Mouse (Mus musculus): ENCODE data around the gene Mroh8. TPM values are rescaled to one million over a fixed set of nuclear protein-coding genes. Genes with fewer than 3 reads are reported as not detected.

Gene Mroh8
- total and polyA plus RNA-seq, 3 experiments, result 0.37 to 1.4 (median 0.66) TPM

- Histone ChIP-seq H3K4me3 (ENCODE audit: low read depth, low read length) (no peak overlapping the region), H3K4me1 (ENCODE audit: insufficient read depth, low read depth, low read length) (no peaks in the 10 kb centered on the region), H3K36me3 (replicated peaks) (no peaks in the 10 kb centered on the region), H3K9me3 (replicated peaks) (peaks cover 2% of the 10 kb centered on the region; the same call in 1 of the 2 replicates), H3K27me3 (ENCODE audit: insufficient read depth, low read length) (peaks cover 12% of the 10 kb centered on the region)
- TF ChIP-seq GATA2 (IDR thresholded peaks at IDR 0.05; ENCODE audit: borderline replicate concordance, low read depth, low read length), result no peak
- no peak for TF ChIP-seq TAL1 (conservative IDR thresholded peaks at IDR 0.05; ENCODE audit: low read depth, low read length)
- TF ChIP-seq CTCF (IDR thresholded peaks at IDR 0.05; ENCODE audit: low read depth, low read length), result no peak
- no peak for TF ChIP-seq POLR2AphosphoS5 (IDR thresholded peaks at IDR 0.05; ENCODE audit: insufficient replicate concordance, low read depth, low read length)
- TF ChIP-seq GATA1 (IDR thresholded peaks at IDR 0.05; ENCODE audit: borderline replicate concordance, low read length), result no peak
- no peak for DNase-seq (ENCODE audit: low spot score)
- ATAC-seq (ENCODE audit: extremely low read depth, insufficient number of reproducible peaks, low FRiP score, poor library complexity, severe bottlenecking), result no peak
Measured at GRCm38 (mm10) chr2:157211731-157212130, 67.6 kb downstream of the Mroh8 start.

- TF ChIP-seq GATA2 (IDR thresholded peaks at IDR 0.05; ENCODE audit: borderline replicate concordance, low read depth, low read length), result no peak
- no peak for TF ChIP-seq TAL1 (conservative IDR thresholded peaks at IDR 0.05; ENCODE audit: low read depth, low read length)
- TF ChIP-seq GATA1 (IDR thresholded peaks at IDR 0.05; ENCODE audit: borderline replicate concordance, low read length), result no peak
- no peak for TF ChIP-seq POLR2AphosphoS5 (IDR thresholded peaks at IDR 0.05; ENCODE audit: insufficient replicate concordance, low read depth, low read length)
- TF ChIP-seq CTCF (IDR thresholded peaks at IDR 0.05; ENCODE audit: low read depth, low read length), result no peak
- Histone ChIP-seq H3K4me1 (ENCODE audit: insufficient read depth, low read depth, low read length) (peaks cover 38% of the 10 kb centered on the region), H3K4me3 (ENCODE audit: low read depth, low read length) (peak within 1 kb of the TSS; percentile 77), H3K27me3 (ENCODE audit: insufficient read depth, low read length) (no peaks in the 10 kb centered on the region), H3K9me3 (replicated peaks) (peaks cover 2% of the 10 kb centered on the region; the same call in 1 of the 2 replicates), H3K36me3 (replicated peaks) (peaks cover 21% of the 10 kb centered on the region)
- DNase-seq (ENCODE audit: low spot score) (peak; percentile 76), ATAC-seq (ENCODE audit: extremely low read depth, insufficient number of reproducible peaks, low FRiP score, poor library complexity, severe bottlenecking) (peak; percentile 46; the same call in 1 of the 2 replicates)
Measured at GRCm38 (mm10) chr2:157204366-157205218, 74.8 kb downstream of the Mroh8 start, which contains the start of gene Rbl1. TSS of gene Rbl1 (minus strand) at chr2:157204534.

GRCm38 (mm10) chr2:157203459-157204365 lies 75.6 kb downstream of the Mroh8 start:
- ATAC-seq (ENCODE audit: extremely low read depth, insufficient number of reproducible peaks, low FRiP score, poor library complexity, severe bottlenecking) (peak; percentile 46; the same call in 1 of the 2 replicates), DNase-seq (ENCODE audit: low spot score) (peak; percentile 59)
- H3K27me3 ChIP-seq (ENCODE audit: insufficient read depth, low read length), result no peaks in the 10 kb centered on the region
- TF ChIP-seq GATA2 (IDR thresholded peaks at IDR 0.05; ENCODE audit: borderline replicate concordance, low read depth, low read length) (no peak), CTCF (IDR thresholded peaks at IDR 0.05; ENCODE audit: low read depth, low read length) (no peak), TAL1 (conservative IDR thresholded peaks at IDR 0.05; ENCODE audit: low read depth, low read length) (no peak), GATA1 (IDR thresholded peaks at IDR 0.05; ENCODE audit: borderline replicate concordance, low read length) (no peak), POLR2AphosphoS5 (IDR thresholded peaks at IDR 0.05; ENCODE audit: insufficient replicate concordance, low read depth, low read length) (no peak)
- H3K36me3 ChIP-seq (replicated peaks), result peaks cover 28% of the 10 kb centered on the region
- H3K4me3 ChIP-seq (ENCODE audit: low read depth, low read length), result peak overlapping the region; percentile 77
- H3K4me1 ChIP-seq (ENCODE audit: insufficient read depth, low read depth, low read length), result peaks cover 38% of the 10 kb centered on the region
- peaks cover 2% of the 10 kb centered on the region; the same call in 1 of the 2 replicates for H3K9me3 ChIP-seq (replicated peaks)

GRCm38 (mm10) chr2:157203026-157203425 lies 76.3 kb downstream of the Mroh8 start:
- ATAC-seq (ENCODE audit: extremely low read depth, insufficient number of reproducible peaks, low FRiP score, poor library complexity, severe bottlenecking) (no peak), DNase-seq (ENCODE audit: low spot score) (no peak)
- H3K4me3 ChIP-seq (ENCODE audit: low read depth, low read length), result no peak overlapping the region; the same call in 1 of the 2 replicates
- no peaks in the 10 kb centered on the region for H3K27me3 ChIP-seq (ENCODE audit: insufficient read depth, low read length)
- TF ChIP-seq GATA2 (IDR thresholded peaks at IDR 0.05; ENCODE audit: borderline replicate concordance, low read depth, low read length), result no peak
- TF ChIP-seq TAL1 (conservative IDR thresholded peaks at IDR 0.05; ENCODE audit: low read depth, low read length), result no peak
- no peak for TF ChIP-seq POLR2AphosphoS5 (IDR thresholded peaks at IDR 0.05; ENCODE audit: insufficient replicate concordance, low read depth, low read length)
- no peak for TF ChIP-seq GATA1 (IDR thresholded peaks at IDR 0.05; ENCODE audit: borderline replicate concordance, low read length)
- TF ChIP-seq CTCF (IDR thresholded peaks at IDR 0.05; ENCODE audit: low read depth, low read length), result no peak
- H3K4me1 ChIP-seq (ENCODE audit: insufficient read depth, low read depth, low read length), result peaks cover 38% of the 10 kb centered on the region
- H3K9me3 ChIP-seq (replicated peaks), result peaks cover 2% of the 10 kb centered on the region; the same call in 1 of the 2 replicates
- peaks cover 33% of the 10 kb centered on the region for H3K36me3 ChIP-seq (replicated peaks)

GRCm38 (mm10) chr2:157202361-157202760 lies 77.0 kb downstream of the Mroh8 start:
- Histone ChIP-seq H3K4me3 (ENCODE audit: low read depth, low read length) (peak overlapping the region; percentile 65), H3K27me3 (ENCODE audit: insufficient read depth, low read length) (no peaks in the 10 kb centered on the region), H3K4me1 (ENCODE audit: insufficient read depth, low read depth, low read length) (peaks cover 38% of the 10 kb centered on the region), H3K9me3 (replicated peaks) (no peaks in the 10 kb centered on the region), H3K36me3 (replicated peaks) (peaks cover 39% of the 10 kb centered on the region)
- no peak for ATAC-seq (ENCODE audit: extremely low read depth, insufficient number of reproducible peaks, low FRiP score, poor library complexity, severe bottlenecking)
- no peak for TF ChIP-seq POLR2AphosphoS5 (IDR thresholded peaks at IDR 0.05; ENCODE audit: insufficient replicate concordance, low read depth, low read length)
- no peak for TF ChIP-seq TAL1 (conservative IDR thresholded peaks at IDR 0.05; ENCODE audit: low read depth, low read length)
- peak; percentile 2 for DNase-seq (ENCODE audit: low spot score)

Data from G1E (cell line).